Comparison of ENCODE assay signal across 15 mouse cellular contexts in the genomic region with DNA sequence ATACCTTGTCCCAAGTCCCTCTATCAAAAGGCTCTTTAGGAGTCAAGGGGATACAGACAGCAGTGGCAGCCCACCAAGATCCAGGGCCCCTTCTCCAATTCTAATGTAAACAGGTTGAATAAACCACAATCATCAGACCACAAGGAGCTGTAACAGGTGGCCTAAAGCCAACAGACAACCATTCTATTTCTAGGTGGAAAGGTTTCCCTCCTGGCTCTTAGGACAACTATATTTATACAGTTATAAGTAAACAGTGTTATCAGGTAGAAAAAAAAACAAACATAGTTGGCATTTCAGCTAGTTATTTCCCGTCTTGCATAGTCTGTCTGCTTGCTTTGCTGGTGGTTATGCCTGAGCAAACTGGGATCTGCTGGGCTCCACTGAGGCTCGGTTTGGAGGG.
"Had no signal": no experiment of that assay in that cellular context is flagged by ENCODE, and none has a peak within 500 bp of the region (broad histone marks: within the 10 kb centered on the region; RNA-seq: fewer than 3 reads in every experiment).

No protein-coding gene starts in this region.

- H3K4me2 ChIP-seq: limb, embryonic 12.5 days; limb, embryonic 15.5 days; liver, embryonic 13.5 days; midbrain, embryonic 11.5 days had no signal

- DNase-seq: kidney, adult 11 months; kidney, adult 8-10 months; kidney, postnatal 14 days; kidney, postnatal 4 days; layer of hippocampus, postnatal 36 days; left cerebral cortex, postnatal 4 days; liver, embryonic 13.5 days; midbrain, embryonic 14.5 days; right cerebral cortex, adult 18-20 months; right cerebral cortex, postnatal 14 days; right cerebral cortex, postnatal 4 days had no signal

- H3K9ac ChIP-seq: limb, embryonic 12.5 days; limb, embryonic 15.5 days; liver, embryonic 13.5 days had no signal

- H3K9me3 ChIP-seq: limb, embryonic 12.5 days; limb, embryonic 15.5 days; liver, embryonic 13.5 days had no signal

- H3K4me3 ChIP-seq: left cerebral cortex, adult 2 months; limb, embryonic 12.5 days; limb, embryonic 15.5 days; liver, embryonic 13.5 days had no signal

- H3K27ac ChIP-seq: limb, embryonic 12.5 days; limb, embryonic 15.5 days; liver, embryonic 13.5 days had no signal
